Mouse (Mus musculus): ENCODE measurements around the gene Zfp706.

- TF ChIP-seq POLR2AphosphoS2 (IDR thresholded peaks at IDR 0.05; ENCODE audit: low read length) (no peak), ETS1 (IDR thresholded peaks at IDR 0.05; ENCODE audit: low read depth, low read length) (no peak)
These were observed 37.9 kb upstream of the Zfp706 start for GRCm38 (mm10) chr15:37045456-37045855.

Measured in MEL (cell line).